Mouse (Mus musculus) layer of hippocampus, adult 8-10 months (tissue): ENCODE measurements around the gene Nedd4. TPM values are rescaled to one million over a fixed set of nuclear protein-coding genes. Genes with fewer than 3 reads are reported as not detected.
"Not testable (repeated sequence)": the region's sequence is repeated elsewhere in the genome, so short reads cannot be mapped to it uniquely, and the experiment has no call there.

Source experiments
- DNase-seq, 2 experiments: peaks; one replicate each; pipeline ENCODE4 v3.0.0; 2022; ENCODE audit warnings: low spot score in 2 of 2
- total RNA-seq, 4 experiments: library from RNA; stranded (reverse); gene quantifications; 2 replicates each; pipeline ENCODE4 v1.2.4; 2022

The Nedd4 gene
- 100 to 1,000 TPM; 261 to 316 (median 281) TPM for total RNA-seq

DNA sequence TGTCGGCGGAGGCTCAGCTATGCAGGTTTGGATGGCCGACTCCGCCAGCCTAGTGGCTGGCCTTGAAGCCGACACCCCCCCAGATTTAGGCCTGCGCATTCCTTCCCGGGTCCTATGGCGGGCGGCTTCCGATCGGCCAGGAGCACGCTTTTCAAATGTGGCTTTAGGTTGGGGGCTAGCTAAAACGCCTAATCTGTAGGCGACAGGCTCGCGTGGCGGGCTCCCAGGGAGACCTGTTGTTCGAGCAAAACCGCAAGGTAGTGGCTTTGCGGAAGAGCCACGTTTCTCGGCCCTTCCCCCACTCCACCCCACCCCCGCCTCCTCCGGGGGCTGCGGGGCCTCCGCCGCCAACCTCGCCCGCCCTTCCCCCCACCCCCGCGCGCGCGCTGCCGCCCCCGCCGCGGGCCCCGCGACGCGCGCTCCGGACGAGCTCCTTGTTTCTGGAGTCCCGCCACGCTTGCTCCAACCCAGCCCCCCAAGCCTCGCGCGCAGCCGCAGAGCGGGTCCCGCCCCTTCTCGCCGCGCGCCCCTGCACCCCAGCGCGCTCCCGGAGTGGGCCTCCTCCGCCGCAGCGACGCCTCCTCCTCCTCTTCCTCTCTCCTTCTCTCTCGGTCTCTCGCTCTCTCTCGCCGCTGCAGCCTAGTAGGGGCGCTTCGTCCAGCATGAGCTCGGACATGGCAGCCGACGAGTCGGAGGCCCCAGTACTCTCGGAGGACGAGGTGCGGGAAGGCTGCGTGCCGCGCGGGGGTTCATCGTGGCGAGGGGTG lies at the start of gene Nedd4:
Gene Nedd4 (plus strand): TSS at position 452 of the 767 bp plus-strand sequence.
- peak; percentile 89 to 93 for DNase-seq

DNA sequence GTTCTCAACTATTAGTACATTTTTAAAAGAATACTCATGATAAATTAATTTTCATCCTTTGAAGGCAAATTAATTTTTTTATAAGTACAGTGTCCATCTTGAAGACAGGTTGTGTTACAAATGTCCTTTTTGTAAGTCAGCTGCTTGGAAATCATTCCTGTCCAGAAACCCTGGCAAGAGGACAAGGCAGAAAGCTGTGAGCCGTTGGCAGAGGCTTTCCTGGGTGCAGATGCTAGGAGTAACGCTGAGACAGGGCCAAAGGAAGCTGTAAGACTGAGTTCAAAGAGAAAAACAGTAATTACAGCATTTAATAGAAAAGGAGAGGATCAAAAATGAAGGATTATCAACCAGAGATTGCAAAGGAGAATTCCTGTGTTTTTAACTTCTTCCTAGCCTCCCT lies 48.3 kb upstream of the Nedd4 start:
- no peak for DNase-seq

DNA sequence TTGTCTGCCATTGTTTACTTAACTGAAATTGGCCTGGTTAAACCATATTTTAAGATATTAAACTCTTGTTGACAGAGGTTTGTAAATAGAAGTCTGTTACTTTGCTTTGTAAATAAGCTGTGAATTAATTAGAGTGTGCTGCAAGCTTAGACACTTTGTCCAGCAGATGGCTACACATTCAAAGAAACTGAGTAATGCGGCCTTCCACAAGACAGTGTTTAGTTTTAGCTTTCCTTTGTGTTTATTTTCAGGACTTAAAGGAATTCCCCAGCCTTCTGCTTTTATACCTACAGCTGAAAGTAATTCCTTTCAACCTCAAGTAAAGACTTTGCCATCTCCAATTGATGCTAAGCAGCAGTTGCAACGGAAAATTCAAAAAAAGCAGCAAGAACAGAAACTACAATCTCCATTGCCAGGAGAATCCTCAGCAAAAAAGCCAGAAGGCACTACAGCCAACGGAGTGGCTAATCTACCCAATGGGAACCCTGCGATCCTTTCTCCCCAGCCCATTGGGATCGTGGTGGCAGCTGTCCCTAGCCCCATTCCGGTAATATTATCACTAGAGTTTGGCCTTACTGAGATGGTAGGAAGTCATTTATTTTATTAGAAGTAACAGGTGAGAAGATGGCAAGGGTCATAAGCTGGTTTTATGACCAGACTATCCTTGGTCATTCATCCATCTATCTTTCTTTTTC lies 47.2 kb upstream of the Nedd4 start:
- DNase-seq, result no peak

DNA sequence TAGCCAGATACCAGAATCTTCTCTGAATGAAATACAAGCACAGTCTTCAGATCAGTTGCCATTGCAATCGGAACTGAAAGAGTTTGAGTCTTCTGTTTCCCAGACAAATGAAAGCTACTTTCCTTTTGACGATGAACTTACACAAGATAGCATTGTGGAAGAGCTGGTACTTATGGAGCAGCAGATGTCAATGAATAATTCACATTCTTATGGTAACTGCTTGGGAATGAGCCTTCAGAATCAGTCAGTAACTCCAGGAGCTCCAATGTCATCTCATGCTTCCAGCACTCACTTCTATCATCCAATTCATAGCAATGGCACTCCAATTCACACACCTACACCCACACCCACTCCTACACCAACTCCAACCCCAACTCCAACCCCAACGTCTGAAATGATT lies 44.1 kb upstream of the Nedd4 start:
- DNase-seq, result no peak

DNA sequence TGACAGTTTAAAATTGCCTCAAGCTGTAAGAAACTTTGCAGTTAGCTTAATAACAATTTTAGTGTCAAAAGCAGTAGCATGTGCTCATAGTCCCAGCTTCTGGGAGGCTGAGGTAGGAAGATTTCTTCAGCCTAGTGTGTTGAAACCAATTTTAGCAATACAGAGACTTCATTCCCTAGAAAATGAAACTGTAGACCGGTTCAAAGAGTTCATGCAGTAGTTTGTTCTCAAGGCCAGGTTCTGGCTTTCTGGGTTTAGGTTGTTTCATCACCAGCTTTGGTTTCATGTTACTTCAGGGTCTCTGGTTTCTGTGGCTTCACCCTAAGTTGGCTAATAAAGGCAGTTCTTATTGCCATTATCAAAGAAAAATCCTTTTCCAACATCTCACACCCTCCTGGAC lies 38.5 kb upstream of the Nedd4 start:
- DNase-seq, result no peak

DNA sequence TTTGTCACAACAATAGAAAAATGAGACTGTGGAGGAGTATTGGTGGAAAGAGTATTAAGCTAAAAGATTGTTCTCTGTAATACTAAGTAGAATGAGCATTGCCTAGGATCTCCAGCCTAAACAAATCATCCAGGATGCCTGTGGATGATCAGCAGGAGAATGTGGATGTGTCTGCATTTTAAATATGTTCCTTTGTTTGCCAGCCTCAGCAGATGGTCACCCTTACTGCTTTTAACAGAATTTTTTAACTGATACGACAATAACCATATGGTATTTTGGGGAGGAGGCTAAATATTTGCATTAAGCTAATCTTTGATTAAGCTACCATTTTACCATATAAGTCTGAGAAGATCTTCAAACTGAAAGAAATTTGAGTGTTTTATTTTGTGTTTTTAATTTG lies 34.5 kb upstream of the Nedd4 start:
- no peak for DNase-seq

DNA sequence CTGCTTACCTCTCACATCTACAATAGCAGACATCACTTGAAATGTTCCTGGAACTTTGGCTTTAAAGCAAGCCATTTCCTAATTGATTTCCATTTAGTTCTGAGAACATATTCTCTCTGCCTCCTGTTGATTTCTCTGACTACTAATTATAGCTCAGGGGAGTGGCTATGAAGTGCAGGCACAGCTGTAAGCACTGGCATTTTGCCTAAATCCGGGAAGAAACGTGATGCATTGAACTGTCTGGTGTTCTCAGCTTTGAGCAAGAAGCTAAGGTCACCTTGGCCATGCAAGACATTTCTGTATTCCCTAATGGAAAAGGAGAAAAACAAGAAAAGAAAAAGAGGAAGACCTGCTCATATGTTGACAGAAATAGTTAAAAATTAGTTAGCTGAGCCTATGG lies 33.6 kb upstream of the Nedd4 start:
- DNase-seq, result no peak

DNA sequence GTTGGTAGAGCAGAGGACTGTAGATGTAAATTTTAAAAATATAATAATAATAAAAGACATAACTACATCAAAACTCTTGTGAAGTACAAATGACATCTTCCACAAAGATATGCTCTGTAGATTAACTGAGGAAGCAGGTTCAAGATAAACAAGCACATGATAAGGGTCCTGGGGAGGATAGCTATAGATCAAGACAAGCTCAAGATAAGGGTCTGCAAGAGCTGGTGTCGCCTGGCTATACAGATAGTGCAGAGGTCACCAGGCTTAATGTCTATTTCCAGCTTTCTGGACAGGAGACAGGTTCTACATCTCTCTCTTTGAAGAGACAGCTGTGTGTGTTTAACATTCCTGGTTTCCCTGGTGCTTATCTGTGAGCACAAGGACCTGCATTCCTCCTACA lies 29.9 kb upstream of the Nedd4 start:
- DNase-seq, result no peak

DNA sequence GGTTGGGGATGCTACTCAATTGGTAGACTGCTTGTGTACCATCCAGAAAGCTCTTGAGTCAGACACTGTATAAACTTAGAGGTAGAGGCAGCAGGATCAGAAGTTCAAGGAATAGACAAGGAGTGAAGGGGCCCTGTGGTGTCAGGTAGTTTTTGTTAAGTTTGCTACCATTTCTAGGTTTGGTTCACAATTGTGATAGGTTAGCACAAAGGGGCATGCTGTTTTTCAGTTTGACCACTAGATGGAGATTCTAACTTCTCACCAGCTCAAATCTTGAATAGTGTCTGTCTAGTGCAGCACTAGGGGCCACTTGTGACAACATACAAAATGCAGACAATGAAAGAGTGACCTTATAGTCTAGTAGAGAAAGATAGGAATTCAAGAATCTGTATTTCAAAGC lies 27.0 kb upstream of the Nedd4 start:
- no peak for DNase-seq

DNA sequence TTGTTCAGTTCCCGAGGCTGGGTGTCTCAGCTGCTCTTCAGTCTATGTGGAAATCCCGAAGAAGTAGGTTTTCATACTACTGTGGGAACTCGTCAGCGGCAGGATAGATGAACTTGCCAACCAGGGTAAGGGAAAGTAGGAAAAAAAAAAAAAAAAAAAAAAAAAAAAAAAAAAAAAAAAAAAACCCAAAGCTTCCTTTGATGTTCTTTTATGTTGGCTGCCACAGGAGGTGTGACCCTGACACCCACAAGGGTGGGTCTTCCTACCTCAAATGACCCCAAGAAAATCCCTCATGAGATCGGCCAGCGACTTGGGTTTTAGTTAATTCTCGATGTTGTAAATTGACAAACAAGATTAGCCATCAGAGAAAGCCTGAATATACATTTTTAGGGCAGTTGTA lies 25.6 kb upstream of the Nedd4 start:
- no peak for DNase-seq

DNA sequence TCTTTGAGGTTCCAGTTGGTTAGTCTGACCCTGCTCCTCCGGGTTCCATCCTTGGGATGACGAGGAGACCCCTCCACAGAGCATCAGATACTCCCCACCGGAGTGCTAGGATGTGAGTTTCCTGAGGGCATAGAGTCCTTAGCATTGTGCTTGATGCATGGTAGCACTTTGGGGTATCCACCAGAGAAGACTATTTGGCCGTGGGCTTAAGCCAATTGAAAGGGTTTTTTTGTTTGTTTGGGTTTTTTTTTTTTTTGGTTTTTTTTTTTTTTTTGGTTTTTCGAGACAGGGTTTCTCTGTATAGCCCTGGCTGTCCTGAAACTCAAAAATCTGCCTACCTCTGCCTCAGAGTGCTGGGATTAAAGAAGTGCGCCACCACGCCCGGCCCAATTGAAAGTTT lies 24.9 kb upstream of the Nedd4 start:
- DNase-seq, result no peak

DNA sequence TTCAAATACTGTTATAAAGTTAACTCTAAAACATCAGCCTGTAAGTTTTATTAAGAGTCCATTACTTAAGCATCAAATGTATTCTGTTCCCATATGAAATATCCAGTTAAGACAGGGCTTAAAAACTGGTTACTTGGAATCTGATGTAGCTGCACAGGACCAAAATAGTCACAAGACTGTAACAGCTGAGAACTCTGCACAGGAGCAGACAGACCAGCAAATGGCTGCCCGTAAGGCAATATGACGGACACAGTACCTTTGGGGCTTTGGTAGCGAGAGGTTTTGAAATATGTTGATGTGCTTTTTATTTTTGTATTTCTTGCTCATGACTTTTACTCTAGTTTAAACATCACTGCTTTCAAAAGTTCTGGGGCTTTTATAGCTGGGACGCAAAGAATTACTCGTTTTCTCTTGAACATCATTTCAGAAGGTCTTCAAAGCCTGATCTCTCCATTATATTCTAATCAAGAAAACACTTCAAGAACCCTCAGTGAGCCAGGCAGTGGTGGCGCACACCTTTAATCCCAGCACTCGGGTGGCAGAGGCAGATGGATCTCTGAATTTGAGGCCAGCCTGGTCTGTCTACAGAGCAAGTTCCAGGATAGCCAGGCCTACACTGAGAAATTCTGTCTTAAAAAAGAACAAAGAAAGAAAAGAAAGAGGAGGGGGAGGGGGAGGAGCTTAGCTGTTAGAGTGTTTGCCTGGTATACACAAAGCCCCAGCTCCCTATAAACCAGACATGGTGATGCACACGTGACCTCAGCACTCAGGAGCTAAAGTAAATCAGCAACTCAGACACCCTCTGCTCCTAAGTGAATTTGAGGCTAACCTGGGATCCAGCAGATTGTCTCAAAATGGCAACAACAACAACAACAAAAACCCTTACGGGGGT lies 22.9 kb upstream of the Nedd4 start:
- DNase-seq, result no peak

DNA sequence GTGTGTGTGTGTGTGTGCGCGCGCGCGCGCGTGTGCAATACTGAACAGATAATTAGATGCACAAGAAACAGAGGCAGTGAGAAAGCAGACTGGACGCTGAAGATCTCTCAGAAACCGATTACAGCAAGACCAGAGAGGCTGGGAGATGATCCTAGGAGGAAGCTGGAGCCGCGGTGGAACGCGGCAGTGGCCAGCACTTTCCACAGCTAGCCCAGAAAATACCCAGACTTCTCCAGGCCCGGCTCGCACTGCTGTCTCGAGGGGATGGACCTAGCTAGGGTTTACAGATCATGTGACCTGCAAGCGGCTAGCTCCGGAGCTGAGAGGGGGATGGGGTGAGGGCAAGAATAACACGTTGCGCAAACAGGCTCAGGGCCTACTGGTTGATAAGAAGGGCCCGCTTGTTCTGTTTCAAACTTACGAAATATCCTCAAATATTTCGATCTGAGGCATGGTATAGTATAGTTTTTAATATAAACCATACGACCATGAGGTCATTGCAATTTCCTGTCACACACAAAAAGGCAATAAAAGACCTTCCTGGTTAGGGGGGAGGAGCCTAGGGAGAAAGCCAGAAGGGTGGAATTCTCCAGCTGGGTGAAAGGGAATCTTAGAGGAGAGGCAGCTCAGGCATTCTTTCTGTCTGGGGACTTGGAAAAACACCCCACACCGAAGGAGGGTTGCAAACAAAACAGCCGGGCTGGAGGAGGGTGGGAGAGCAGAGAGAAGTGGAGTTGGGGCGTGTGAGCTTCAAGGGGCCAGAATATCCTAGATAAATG lies 22.1 kb upstream of the Nedd4 start:
- peak; percentile 49 to 67 for DNase-seq

DNA sequence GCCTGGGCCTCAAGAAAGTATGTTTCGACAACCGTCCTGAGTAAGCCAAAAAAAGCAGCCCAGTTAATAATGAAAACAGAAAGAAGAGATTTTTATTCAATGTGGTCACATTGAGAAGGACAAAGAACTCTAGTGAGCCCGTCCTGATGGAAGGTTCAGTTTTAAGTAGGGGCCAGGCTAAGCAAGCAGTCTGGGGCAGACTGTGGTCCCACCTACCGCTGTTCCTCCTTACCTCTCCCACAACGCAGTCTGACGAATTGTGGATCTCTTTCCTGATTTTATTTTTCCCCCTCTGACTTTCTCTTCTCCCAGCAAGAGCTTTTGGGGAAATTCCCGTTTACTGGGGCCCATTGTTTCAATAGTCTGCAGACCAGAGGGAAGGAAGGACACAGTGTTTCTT lies 21.5 kb upstream of the Nedd4 start:
- DNase-seq, result no peak

DNA sequence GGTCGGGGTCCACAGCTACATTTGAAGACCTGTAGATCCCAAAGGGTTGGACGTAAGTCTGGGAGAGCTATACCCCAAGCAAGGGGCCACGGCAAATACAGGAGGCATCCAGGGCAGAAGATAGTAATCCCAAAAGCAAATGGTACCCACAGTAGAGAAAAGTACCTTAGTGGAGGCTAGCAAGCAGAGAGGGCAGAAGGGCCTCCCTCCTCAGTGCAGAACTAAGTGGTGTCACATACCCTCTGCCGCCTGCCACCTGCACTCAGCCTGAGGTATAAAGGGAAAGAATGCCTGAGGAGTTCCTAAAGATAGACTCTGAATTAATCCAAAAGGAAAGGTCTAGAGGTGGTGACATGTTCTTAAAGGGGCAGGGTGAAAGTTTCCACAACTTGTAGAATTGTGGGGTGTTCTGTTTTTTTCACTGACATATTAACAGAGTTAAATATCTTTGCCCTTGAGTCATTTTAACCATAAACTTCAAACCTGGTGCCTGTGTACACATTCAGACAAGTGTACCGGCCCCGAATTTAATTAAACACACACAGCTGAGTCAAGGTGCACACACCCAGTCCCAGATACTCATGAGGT lies 21.0 kb upstream of the Nedd4 start:
- no peak for DNase-seq

DNA sequence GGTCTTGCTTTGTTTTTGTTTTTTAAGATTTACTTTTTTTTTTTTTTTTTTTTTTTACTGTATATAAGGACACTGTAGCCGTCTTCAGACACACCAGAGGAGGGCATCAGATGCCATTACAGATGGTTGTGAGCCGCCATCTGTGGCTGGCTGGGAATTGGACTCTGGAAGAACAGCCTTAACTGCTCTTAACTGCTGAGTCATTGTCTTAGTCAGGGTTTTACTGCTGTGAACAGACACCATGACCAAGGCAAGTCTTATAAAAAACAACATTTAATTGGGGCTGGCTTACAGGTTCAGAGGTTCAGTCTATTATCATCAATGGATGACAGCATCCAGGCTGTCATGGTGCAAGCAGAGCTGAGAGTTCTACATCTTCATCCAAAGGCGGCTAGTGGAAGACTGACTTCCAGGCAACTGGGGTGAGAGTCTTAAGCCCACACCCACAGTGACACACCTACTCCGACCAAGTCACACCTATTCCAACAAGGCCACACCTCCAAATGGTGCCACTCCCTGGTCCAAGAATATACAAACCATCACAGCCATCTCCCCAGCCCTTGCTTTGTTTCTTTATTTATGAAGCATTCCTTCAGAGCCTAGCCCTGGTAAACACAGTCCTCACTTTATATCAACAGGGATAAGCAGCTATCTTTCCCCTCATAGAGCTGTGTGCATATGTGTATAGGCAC lies 19.2 kb upstream of the Nedd4 start:
- not testable (repeated sequence) for DNase-seq

DNA sequence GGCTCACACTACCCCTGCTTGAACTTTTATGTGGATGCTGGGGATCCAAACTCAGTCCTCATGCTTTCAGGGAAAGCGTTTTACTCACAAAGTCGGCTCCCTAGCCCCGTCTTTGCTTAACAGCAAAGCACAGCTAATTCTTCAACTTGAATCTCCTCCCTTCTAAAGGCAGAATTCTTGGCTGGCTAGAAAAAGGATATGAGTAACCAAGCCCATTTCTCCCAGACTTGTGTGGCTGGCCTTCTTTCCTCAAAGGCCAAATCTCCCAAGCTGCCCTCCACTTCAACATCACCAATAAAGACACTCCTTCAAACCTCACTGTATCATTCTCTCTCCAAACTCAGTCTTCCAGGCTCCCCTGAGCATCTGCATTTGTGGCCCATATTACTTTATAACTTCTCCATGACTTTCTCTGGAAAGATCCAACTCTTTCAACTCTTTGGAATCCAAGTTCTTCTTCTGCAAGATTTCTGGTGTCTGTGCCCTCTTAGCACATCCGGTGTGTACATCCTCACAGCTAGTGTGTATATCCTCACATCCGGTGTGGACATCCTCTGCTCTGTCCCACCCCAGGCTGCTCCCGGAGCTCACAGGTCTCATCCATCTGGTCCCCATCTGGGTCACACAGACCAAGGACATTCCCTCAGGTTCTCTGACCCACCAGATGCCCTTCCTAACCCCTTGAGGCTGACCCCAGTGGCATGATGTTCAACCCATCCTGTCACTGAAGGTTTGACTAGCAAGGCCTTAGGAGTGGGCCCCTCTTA lies 18.3 kb upstream of the Nedd4 start:
- DNase-seq, result no peak

DNA sequence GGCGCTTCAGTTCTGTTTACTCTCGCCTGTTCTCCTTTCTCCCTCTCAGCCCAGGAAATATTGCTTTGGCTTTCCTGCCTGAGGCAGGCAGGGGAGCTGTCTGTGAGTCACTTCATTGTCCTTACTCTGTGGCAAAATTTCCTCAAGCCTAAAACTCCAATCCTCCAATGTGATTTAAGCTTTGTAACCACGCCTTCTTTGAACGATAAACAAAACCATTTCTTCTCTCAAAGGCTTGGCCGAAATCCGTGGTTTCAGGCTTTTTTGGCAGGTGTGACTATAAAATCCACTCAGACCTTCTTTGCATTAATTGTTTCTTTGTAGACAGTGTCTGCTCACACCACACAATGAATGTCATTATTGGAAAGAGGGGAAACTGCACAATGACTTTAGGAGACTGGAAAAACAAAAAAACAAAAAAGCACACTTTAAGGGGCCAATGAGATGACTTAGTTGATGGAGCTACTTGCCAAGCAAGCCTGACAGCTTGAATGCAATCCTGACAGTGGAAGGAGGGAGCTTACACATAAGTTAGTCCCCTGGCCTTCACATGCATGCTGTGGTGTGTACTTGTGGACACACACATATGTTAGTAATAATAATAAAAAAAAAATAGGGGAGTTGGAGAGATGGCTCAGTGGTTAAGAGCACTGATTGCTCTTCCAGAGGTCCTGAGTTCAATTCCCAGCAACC lies 17.6 kb upstream of the Nedd4 start:
- no peak for DNase-seq

DNA sequence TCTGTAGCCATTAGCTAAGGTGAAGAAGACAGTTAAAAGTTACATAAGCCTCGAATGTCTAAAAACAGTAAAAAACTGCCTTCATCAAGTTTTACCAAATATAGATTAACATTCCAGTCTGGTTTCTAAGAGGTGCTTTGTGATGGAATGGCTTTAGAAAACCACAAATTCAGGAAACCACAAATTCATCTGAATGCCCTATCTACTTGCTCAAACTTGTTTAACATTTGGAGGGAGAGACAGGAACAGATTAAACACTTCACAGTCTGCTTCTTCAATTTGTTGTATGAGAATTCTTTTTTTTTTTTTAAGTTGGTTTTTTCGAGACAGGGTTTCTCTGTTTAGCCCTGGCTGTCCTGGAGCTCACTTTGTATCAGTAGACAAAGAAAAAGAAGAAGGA lies 12.4 kb upstream of the Nedd4 start:
- no peak for DNase-seq
